20 mouse cellular contexts compared by ENCODE assay signal in the genomic region with DNA sequence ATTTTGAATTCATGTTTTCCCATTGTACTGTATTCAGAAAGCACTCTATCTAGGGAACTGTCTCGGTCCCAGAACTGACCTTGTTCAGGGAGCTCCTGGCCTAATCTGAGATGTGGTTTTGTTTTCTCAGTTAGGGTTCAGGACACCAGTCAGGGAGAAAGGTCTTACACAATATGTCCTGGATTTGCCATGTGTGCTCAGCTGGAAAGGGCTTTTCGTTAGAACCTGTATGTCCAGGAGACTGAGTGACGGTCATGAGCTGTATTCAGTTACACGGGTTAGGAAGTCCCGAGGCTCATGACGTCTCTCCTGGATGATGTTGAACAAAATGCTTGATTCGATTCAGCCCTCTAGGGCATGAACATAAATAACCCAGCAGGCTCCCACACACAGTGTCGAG.
"Had no signal": no experiment of that assay in that cellular context is flagged by ENCODE, and none has a peak within 500 bp of the region (broad histone marks: within the 10 kb centered on the region; RNA-seq: fewer than 3 reads in every experiment).

No protein-coding gene starts in this region.

- H3K4me2 ChIP-seq: hindbrain, embryonic 14.5 days; liver, embryonic 15.5 days; lung, embryonic 14.5 days; midbrain, embryonic 15.5 days; neural tube, embryonic 13.5 days had no signal

- H3K9me3 ChIP-seq: liver, embryonic 15.5 days; midbrain, embryonic 15.5 days; neural tube, embryonic 13.5 days had no signal

- H3K27ac ChIP-seq: hindbrain, embryonic 14.5 days; hindbrain, postnatal 0 days; left cerebral cortex, adult 2 months; liver, embryonic 15.5 days; macrophage; midbrain, embryonic 15.5 days; neural tube, embryonic 13.5 days had no signal

- H3K36me3 ChIP-seq: liver, embryonic 15.5 days; midbrain, embryonic 15.5 days; neural tube, embryonic 13.5 days had no signal

- H3K9ac ChIP-seq: hindbrain, embryonic 14.5 days; liver, embryonic 15.5 days; lung, embryonic 14.5 days; midbrain, embryonic 15.5 days; neural tube, embryonic 13.5 days had no signal

- H3K27me3 ChIP-seq: liver, embryonic 15.5 days; midbrain, embryonic 15.5 days; neural tube, embryonic 13.5 days had no signal

- DNase-seq: kidney, adult 2 months; kidney, postnatal 10 days; kidney, postnatal 36 days; layer of hippocampus, postnatal 36 days; lung, embryonic 14.5 days; right cerebral cortex, adult 18-20 months; right cerebral cortex, postnatal 14 days; right cerebral cortex, postnatal 4 days; thymus, adult 2 months; thymus, postnatal 14 days had no signal

- ATAC-seq: inflammation-experienced regulatory T-cells, adult 6 months; intestine, embryonic 16.5 days; midbrain, embryonic 15.5 days had no signal

- H3K4me3 ChIP-seq: left cerebral cortex, adult 2 months; liver, embryonic 15.5 days; midbrain, embryonic 15.5 days; myocyte; neural tube, embryonic 13.5 days had no signal
